Mouse (Mus musculus) adrenal gland, adult (tissue): ENCODE results near the gene Ano10.
A peak's percentile ranks its signal among the peaks of the same experiment; 100 is the strongest.

Experiments used
- DNase-seq, 2 experiments: peaks; one replicate each; pipeline ENCODE4 v3.0.0; 2022 to 2023; ENCODE audit warnings: low spot score in 1 of 2; ENCODE audit not compliant: inconsistent age in 2 of 2

Ano10 gene

DNA sequence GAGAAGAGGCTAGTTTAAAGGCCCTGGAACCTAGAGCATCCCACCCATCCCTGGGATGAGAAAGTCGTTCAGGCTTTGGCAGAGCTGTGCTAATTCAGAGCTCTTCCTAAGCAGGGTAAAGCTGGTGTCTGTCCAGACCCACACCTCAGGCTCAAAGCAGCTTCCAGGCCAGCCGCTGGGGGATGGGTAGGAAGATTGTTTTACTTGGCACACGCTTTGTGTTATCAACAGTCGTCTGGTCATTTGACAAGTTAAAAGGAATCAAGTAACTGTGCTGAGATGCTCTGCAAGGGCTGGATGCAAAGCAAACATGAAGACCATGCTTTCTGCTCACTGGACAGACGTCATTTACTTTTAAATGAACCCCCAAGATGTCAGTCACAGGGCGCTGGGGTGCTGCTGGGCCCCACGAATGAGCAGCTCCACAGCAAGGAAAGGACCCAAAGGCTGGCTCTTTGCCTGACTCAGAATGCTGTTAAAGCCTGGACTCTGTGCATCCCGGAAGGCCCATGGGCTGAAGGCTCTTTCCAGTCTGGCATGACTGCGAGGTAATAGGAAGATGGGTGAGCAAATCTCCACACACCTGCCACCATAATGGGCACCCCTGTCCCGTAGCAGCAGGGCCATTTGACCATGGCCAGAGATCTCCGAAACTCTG is 88.6 kb downstream of the Ano10 start:
- peak in 1 of 2 experiments; percentile 70 for DNase-seq

DNA sequence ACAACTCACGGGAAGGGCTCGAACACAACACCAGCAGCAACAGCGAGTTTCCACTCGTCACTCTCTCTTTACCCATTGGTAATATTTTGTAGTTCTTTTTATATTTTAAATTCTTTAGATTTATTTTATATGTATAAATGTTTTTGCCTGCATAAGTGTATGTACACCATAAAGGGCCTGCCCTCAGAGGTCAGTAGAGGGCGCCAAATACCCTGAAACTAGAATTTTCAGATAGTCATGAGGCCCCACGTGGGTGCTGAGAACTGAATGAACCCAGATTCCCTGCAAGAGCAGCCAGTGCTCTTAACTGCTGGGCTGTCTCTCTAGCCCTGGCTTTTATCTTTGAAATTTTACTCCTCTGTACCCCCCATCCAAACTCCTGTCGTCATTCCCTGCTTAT is 89.7 kb downstream of the Ano10 start:
- DNase-seq, result peak in 1 of 2 experiments; percentile 56

DNA sequence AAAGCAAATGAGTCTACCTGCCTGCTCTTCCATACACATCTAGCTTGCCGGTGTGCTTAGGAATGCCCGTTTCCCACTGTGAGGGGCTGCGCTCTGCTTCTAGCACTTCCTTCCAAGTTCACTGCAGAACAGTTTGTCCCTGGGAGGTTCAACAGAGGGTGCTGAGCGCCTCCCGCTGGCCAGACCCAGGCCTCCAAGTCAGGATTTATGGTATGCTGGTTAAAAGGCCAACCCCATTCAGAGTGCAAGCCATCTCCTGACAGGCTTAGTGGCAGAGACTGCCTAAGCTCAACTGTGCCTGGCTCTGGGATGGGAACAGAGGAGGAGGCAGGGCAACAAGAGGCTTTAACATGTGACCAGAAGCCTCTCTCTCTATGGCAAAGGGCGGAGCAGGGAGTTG is 95.0 kb downstream of the Ano10 start:
- DNase-seq, result peak; percentile 85 to 93

DNA sequence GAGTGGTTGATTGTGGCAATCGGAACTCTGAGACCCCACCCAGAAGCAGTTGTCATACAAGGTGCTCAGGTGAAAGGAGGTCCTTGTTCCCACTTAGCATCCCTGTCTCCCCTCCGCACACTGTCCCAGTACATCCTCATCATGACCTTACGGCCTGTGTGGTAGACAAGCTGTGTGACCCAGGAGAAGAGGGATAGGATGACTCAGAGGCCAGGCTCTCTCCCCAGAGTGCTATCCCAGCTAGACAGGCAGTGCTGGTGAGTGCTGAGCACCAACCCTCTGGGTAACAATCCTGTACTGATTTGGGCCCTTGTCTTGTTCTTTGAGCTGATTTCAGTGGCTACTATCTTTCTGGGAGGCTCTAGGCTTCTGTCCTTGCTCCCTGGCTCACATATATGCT is 95.6 kb downstream of the Ano10 start:
- peak; percentile 56 to 71 for DNase-seq

DNA sequence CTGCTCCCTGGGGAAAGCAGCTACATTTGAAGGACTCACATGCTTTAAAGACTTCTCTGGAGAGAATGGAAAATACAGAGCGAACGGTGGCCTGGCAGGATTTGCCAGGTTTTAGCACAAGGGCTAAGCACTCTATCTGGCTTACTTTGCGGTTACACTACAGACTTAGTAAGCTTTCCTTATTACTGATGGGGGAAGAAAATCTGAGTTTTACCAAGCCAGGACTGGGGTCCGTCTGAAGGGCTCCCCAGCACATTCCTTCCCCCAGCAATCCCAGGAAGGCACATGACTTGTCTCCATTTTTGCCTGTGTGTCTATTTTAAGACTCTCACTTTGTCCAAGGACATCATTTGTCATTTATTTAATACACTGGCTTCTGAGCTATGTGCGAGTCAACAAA is 97.2 kb downstream of the Ano10 start:
- peak in 1 of 2 experiments; percentile 73 for DNase-seq

DNA sequence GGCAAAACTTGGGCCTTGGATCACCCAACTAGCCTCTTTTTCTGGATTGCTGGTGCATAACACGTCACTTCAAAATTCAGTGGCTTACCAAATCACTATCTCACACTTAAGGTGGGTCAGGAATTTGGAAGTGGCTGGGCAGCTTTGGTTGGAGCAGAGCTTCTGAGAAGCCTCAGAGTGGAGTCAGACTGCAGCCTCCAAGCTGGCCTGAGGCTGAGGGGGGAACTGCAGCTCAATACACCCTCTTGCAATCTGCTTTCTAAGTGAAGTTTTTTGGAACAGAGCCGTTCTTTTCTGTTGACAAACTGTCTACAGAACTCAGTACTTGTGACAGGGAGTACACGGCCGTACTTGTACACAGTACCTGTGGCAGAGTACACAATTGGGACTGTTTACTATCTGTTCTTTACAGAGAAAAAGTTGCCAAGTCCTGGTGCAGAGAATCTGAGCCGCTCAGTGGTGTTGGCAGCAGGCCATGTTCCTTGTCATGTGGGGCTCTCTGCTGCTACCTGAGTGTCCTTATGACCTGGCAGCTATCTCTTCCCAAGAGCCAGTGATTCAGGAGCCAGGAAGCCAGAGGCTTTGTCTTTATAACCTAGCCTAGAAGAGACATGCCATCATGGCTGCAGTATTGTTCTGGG is 99.1 kb downstream of the Ano10 start:
- peak; percentile 64 to 76 for DNase-seq

DNA sequence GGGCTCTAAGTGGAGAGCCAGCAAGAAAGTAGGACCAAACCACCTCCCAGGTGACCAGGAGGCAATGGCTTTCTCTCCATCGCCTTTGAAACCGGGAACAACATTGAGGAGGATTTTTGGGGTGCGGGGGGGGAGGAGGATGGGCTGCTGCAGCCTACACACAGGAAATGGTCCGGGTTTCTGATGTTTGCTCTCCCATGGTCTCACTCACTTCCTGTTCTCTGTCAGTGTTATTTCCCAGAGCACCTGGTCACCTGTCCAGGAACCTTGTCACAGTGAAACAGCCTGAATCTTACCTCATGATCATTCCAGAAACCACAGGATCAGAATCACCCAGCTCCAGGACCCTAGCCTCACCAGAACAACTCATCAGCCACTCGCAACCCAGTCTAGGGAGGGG is 100.4 kb downstream of the Ano10 start:
- no peak for DNase-seq

DNA sequence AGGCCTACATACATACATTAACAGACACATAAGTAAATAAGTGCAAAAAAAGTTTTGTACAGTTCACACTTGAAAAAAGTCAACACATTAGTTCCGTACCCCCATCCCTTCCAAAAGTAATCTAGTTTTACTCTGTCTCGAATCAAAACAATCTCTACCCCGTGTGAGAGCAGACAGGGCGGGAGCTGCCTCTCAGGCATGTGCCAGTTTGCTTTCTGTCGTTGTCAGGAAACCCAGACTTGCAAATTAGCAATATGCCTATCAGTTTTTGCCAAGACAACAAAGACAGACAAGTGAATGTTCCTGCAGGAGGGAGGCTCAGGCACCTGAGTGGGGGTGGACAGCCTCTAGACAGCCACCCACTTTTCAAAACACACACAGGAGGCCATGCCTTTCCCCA is 100.9 kb downstream of the Ano10 start:
- no peak for DNase-seq

DNA sequence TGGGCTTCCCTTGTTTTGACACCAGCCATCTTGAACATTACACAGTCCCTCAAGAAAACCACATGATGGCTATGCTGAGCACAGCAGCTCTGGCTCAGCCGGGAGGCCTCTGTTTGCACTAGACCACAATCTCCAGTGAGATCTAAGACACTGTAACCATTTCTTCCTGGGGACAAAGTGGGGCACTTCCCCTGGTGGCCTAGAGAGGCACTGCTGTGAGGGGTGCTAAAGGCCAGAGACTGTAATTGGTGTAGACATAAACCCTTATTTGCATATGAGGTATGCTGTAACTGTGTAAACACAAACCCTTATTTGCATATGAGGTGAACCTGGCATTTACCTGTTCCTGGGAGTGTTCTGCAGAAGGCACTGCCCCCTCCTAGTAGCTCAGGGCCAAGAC is 105.5 kb downstream of the Ano10 start:
- no peak for DNase-seq

DNA sequence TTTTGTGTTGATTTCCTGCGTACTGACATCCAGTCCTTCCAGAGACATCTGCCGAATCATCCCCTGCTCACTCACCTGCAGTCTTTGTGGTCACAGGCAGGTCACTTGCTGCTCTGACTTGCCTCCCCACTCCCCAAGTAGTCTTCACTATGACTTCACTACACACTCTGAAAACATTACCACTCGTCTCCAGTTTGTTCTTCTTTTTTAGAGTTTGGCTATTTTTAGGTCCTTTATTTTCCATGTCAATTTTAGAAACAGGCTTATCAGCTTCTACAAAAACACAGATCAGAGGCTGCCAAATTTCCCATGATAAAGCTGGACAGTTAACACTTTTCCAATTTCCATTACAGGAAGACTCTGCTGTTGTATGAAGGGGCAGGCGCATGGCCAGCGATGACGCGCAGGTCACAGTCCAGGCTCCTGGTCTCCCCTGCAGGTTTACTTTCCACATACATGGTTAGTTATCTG is 106.7 kb downstream of the Ano10 start:
- no peak for DNase-seq

DNA sequence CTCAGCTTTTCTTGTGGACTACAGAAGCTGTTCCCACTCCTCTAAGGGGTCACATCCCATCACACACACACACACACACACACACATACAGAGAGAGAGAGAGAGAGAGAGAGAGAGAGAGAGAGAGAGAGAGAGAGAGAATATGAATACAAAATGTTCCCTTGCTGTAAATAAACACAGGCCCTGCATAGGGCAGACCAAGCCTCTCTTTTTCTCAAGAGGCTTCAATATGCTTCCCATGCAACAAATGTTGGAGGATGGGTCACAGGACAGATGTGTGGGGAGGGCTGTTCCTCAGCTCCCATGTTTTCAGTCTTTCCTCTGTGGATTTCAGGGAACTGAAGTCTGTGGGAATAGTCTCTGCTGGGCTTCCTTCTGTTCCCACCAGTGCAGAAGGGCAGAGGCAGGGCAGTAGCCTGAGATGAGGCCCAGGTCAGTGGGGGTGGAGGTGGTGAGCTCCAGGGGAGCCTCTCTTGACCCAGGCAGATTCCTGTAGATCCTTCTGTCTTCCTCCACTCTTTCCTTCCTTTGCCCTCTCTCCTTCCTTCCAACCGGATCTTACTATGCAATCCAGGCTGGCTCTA is 107.5 kb downstream of the Ano10 start:
- no peak for DNase-seq

DNA sequence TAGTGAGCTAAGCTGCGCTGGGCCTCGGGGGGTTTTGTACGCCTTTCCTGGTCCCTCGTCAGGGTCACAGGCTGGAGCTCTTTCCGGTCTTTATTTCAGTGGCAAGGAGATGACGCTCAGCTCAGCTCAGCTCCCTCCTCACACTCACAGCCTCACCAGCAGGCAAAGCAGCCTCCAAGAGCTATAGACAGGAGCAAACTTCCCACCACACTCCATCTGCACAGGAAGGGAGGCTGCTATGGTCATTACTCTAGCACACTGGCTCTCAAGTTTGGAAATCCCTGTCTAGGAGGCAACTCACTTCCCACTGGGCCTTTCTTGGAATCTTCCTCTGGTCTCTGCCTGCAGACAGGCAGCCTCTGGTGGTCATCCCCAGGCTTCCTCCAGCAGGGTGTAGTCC is 108.3 kb downstream of the Ano10 start:
- DNase-seq, result no peak

DNA sequence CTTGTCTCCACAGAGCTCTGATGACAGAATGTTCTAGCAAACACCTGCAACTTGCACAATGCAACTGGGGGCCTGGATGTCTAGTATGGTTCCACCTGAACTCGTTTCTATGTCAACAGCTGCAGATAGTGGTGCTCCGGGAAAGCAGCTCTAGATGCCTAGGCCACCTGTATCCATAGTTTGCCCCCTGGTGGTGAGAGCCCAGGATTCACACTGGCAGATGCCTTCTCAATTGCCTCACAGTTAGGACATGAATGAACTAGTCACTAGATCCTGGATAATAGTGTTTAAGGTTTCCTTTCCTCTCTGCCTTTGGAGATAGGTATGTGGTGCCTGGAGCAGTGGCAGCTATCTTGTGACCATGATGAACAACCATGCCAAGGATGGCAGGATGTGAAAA is 109.2 kb downstream of the Ano10 start:
- peak; percentile 85 to 96 for DNase-seq

DNA sequence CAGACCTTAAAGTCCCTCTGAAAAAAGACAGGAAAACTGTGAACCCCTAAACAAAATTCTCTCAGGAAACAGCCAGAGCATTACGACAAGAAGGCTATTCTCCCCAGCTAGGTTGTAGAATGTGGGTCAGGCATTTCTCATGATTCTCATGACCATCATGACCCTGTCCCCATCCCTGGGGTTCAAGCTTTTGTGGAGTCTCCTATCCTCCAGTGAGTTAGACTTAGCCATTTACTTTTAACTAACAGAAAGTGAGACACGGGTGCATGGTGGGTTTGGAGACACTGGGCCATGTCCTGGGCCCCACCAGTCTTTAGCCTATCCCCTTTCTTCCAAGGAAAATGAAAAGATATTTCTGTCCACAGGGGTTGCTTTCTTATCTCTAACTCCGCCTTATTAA is 109.9 kb downstream of the Ano10 start:
- DNase-seq, result no peak

DNA sequence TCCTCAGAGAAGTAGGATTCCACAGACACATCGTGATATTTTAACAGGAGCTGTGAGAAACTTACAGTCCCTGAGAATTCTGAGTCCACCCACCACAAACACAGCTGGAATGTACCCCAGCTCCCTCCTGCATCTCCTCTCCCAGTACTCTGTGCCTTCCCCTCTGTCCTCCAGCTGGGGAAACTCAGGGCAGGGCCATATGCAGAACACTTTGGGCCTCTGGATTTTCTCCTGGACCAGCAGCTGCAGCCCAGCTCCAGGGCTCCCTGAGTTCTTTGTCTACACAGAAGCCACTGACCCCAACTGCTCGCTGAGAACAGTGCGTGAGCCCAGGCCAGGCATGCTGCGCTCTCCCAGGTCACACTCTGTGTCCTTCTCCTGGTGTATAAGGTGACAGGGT is 111.1 kb downstream of the Ano10 start:
- no peak for DNase-seq

DNA sequence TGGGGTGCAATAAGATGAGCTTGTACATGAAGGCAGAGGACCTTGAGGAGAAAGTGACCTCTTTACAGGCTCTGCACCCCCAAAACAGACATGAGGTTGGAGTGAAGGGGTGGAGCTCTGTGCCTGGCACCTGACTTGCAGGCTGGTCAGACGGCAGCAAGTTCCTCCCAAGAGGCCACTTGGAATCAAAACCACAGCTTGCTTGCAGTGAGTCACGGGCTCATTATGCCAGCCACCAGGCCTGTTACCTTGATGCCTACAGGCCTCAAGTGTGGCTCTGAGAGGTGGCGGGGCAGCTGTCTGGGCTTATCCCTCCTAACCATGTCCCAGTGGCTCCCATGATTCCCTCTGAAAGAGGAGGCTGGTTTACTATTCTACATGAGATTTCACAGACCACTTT is 114.1 kb downstream of the Ano10 start:
- peak in 1 of 2 experiments; percentile 67 for DNase-seq

DNA sequence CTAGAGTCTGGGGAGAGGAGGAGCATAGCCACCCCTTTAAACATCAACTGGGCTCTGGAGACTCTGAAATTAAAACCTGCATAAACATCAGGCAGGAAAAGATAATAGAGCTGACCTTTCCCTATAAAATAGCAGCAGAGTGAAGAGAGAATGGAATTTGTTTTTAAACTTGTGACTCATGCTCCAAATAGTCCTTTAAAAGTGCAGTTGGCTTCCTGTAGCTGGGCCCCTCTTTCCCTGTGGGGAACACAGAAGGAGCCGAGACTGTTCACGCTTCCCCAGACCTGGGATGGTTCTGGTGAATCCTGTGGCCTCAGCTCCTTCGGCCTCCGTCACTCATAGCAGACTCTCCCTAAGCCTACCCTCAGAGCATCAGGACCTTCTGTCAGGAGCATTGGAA is 115.8 kb downstream of the Ano10 start:
- DNase-seq, result peak; percentile 42 to 75

DNA sequence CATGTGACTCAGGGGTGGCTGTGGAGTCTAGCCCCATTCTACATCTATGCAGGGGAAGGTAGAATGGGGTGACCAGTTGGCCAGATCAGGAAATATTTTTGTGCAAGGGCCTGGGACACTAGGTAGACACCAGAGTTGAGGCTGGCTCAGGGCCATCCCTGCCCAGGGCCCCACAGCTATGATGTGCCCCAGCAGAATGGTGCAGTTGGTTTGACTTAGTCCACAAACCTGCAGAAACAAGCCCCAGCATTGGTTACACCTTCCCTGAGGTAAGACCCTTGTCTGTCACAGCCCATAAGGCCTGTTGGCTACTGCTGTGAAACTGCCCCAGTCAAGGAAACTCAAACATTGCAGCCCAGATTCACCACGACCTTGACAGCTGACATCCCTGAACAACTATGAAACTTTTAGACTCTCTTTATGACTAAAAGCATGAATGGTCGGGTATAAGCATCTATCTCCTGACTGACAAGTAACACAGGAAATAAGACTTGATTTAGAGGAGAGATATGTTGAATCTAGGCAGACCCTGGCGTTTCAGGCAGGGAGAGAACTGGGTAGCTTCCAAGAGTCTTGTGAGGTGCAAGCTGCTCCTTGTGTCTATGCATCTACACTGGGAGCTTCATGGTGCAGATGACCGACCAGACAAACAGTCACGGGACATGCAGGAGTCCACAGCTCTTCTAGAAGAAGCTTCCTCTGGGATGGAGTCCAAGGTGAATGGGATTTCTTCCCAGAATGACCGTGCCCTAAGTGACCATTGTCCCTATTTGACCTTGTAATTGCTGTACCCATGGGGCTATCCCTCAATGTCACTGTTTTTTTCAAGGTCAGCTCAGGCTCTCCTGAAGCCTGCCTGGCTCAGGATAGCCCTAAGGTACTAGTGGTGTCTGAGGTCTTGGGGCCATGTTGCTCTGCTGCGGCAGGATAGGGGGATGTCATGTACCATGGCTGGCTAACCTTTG is 116.7 kb downstream of the Ano10 start:
- DNase-seq, result peak; percentile 64 to 87

DNA sequence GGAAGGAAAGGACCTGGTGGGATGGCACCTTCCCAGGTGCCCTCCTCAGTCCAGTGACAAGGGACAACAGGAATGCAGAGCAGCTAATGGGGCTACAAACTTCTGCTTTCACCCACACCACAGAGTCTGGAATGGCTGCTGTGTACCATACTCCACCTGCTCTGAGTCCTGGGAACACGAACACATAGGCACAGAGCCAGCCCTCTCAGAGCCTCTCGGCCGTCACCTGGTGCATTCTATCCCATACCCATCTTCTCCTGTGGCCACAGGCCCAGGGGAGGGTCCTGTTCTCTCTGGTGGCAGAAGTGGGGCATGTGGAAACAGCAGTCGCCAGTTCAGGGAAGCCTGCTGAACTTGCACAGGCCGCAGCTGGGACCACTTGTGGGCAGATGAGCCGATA is 119.5 kb downstream of the Ano10 start:
- DNase-seq, result no peak

DNA sequence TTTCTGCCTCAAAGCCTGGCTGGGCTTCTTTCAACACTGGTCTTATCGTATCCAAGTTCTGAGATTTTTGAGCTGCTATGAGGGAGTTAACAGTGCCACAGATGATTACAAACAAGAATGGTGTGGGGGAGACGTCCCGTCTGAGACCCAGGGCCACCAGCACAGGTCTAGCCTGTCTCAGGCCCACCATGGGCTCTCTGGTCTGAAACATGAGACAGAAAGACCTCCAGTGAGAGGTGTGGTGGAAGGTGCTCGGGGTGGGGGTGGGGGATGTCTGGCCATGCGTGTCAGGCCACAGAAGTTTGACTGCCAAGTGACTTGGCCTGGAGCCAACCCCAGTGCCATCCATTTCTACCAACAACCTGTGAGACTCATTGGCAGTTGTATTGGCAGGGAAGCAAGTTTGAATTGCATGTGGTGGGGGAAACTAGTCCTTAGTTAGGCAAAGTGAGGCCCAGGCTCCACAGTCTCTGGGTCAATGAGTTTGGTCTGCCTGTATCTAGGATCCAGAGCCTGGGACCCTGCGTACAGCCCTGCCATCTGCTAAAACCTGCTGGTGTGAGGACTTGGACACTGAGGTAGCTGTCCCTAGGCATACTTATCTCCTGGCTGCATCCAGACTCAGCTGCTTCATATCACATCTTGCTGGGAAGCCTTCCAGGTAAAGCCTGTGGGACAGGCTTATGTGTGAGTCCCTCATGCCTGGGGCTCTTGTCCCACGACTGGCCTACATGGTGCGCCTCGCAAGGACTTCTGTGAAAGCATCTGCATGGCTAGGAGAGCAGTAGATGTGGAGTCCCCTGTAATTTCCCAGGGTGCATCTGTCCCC is 120.6 kb downstream of the Ano10 start:
- no peak for DNase-seq
